Mouse (Mus musculus) midbrain, embryonic 14.5 days (tissue): ENCODE measurements around the gene Slc7a14. TPM values are rescaled to one million over a fixed set of nuclear protein-coding genes. Genes with fewer than 3 reads are reported as not detected.

Source experiments
- ATAC-seq: fragments of 200-750 bp; cut with Nextera tagmentation; 2 replicates; pipeline ENCODE4 v1.8.0; 2017; ENCODE audit warnings: moderate number of reproducible peaks, moderate library complexity; ENCODE audit not compliant: low FRiP score, low TSS enrichment
- DNase-seq: peaks from one replicate; pipeline ENCODE4 v3.0.0-alpha.2; 2015
- H3K27ac ChIP-seq: fragments of 300-500 bp; sonication (generic); replicated peaks from 2 replicates; pipeline ENCODE4 v1.5.1; 2014; ENCODE audit warnings: mild to moderate bottlenecking, low read depth, low read length, moderate library complexity
- H3K27me3 ChIP-seq: fragments of 300-500 bp; sonication (generic); 2 replicates; pipeline ENCODE4 v1.6.1; 2014; ENCODE audit warnings: low read length, control low read depth, mixed read lengths; ENCODE audit not compliant: control insufficient read depth, insufficient read depth
- H3K36me3 ChIP-seq: fragments of 300-500 bp; sonication (generic); 2 replicates; pipeline ENCODE4 v1.6.1; 2014; ENCODE audit warnings: low read length, control low read depth; ENCODE audit not compliant: control insufficient read depth, insufficient read depth
- H3K4me1 ChIP-seq: fragments of 300-500 bp; sonication (generic); 2 replicates; pipeline ENCODE4 v1.6.1; 2014; ENCODE audit warnings: mild to moderate bottlenecking, antibody characterized with exemption, low read length, control low read depth; ENCODE audit not compliant: control insufficient read depth, insufficient read depth
- H3K4me2 ChIP-seq: fragments of 300-500 bp; sonication (generic); 2 replicates; pipeline ENCODE4 v1.6.1; 2014; ENCODE audit warnings: mild to moderate bottlenecking, low read length, moderate library complexity
- H3K4me3 ChIP-seq: fragments of 300-500 bp; sonication (generic); replicated peaks from 2 replicates; pipeline ENCODE4 v1.5.1; 2014; ENCODE audit warnings: low read depth, low read length
- H3K9ac ChIP-seq: fragments of 300-500 bp; sonication (generic); replicated peaks from 2 replicates; pipeline ENCODE4 v1.6.1; 2014; ENCODE audit warnings: mild to moderate bottlenecking, low read length, moderate library complexity
- H3K9me3 ChIP-seq: fragments of 300-500 bp; sonication (generic); 2 replicates; pipeline ENCODE4 v1.6.1; 2016; ENCODE audit warnings: low read length, control low read depth, mixed read lengths; ENCODE audit not compliant: control insufficient read depth
- WGBS: fragments of 180-500 bp; shearing (Covaris S2); extraction: QIAGEN DNeasy Blood & Tissue Kit; methylation state at CpG from one replicate; pipeline ENCODE4 v1.1.7; 2014; 5-methylcytosine and 5-hydroxymethylcytosine counted together
- polyA plus RNA-seq: library from polyadenylated mRNA; unstranded; fragments of >200 nt; fragmentation: Nextera tagmentation; extraction: Ambion mirVana; gene quantifications from 2 replicates; pipeline ENCODE4 v1.2.1, GENCODE M21; 2014

The Slc7a14 gene
- polyA plus RNA-seq, 1 experiment from 2014 or later: 6.4 TPM

DNA sequence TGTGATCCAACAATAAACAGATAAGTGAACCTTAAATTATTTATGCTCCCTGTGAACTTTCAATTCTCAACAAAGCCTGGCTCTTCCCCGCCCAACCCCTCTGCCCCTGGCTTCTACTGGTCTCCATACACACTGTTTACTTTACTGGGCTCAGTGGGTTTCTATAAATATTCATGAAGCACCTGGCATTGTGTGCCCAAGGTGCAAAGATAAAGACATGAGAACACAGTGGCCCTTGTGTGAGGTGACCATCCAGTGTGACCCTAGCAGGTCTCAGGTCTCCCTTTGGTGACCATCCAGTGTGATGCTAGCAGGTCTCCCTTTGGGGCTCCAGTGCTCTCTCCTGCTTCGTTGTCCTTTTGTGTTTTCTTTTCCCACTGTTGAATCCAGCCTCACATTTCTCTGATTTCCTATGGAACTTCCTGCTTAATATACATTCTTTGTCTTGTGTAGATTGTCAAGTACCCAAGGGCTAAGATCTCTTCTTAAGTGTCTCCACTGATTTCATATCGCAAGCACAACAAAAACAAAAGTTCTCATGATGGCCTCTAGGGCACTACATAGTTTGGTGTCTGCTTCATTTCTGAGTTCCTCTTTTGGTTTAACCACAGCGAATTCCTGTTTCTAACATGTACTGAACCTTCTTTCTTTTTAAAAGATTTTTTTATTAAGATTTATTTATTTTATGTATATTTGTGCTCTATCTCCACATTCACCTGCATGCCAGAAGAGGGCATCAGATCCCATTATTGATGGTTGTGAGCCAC, 40.4 kb downstream of the Slc7a14 start:
- H3K4me2 ChIP-seq: no peak overlapping the region
- H3K9ac ChIP-seq: no peak overlapping the region
- no peak overlapping the region for H3K4me3 ChIP-seq
- H3K9me3 ChIP-seq: no peaks in the 10 kb centered on the region
- no peak overlapping the region for H3K27ac ChIP-seq
- no peaks in the 10 kb centered on the region for H3K27me3 ChIP-seq
- DNase-seq (no peak), ATAC-seq (no peak)
- H3K4me1 ChIP-seq: no peaks in the 10 kb centered on the region
- 75% methylated on average over 4 of the region's 4 CpGs for WGBS
- H3K36me3 ChIP-seq: no peaks in the 10 kb centered on the region

- no peaks in the 10 kb centered on the region for H3K27me3 ChIP-seq
- no peaks in the 10 kb centered on the region for H3K9me3 ChIP-seq
- no peaks in the 10 kb centered on the region for H3K4me1 ChIP-seq
- H3K4me2 ChIP-seq: no peak overlapping the region
- DNase-seq: no peak
- 96% methylated on average over 2 of the region's 2 CpGs for WGBS
- H3K36me3 ChIP-seq: no peaks in the 10 kb centered on the region
- H3K27ac ChIP-seq: no peak overlapping the region
- no peak for ATAC-seq
- no peak overlapping the region for H3K4me3 ChIP-seq
- H3K9ac ChIP-seq: no peak overlapping the region
These were observed 42.3 kb downstream of the Slc7a14 start for GRCm38 (mm10) chr3:31267921-31268320.

DNA sequence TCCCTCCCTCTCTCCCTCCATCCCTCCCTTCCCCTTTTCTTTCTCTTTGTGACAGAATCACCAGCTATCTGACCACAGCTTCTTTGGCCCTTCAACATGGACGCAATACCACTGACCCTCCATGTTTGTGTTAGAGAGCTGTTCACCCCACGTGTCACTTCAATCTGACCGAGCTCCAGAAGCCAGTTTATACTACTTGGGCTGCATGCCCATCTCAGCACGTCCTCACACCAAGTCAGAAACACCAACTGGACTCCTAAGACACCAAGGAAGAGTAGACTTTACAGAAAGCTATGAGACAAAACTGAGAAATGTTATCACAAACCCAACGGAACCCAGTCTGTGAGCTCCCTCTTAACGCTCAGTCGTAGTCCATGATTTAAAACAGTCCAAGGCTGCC, 43.2 kb downstream of the Slc7a14 start:
- DNase-seq (no peak), ATAC-seq (no peak)
- Histone ChIP-seq H3K4me2 (no peak overlapping the region), H3K9ac (no peak overlapping the region), H3K36me3 (no peaks in the 10 kb centered on the region), H3K4me1 (no peaks in the 10 kb centered on the region), H3K27me3 (no peaks in the 10 kb centered on the region), H3K4me3 (no peak overlapping the region), H3K27ac (no peak overlapping the region), H3K9me3 (no peaks in the 10 kb centered on the region)
- 92% methylated on average over 7 of the region's 7 CpGs for WGBS

GRCm38 (mm10) chr3:31263535-31263934, 46.6 kb downstream of the Slc7a14 start:
- Histone ChIP-seq H3K9me3 (no peaks in the 10 kb centered on the region), H3K9ac (no peak overlapping the region), H3K4me3 (no peak overlapping the region), H3K4me1 (no peaks in the 10 kb centered on the region), H3K27me3 (no peaks in the 10 kb centered on the region), H3K27ac (no peak overlapping the region), H3K4me2 (no peak overlapping the region), H3K36me3 (no peaks in the 10 kb centered on the region)
- 92% methylated on average over 3 of the region's 3 CpGs for WGBS
- DNase-seq: no peak
- ATAC-seq: no peak

DNA sequence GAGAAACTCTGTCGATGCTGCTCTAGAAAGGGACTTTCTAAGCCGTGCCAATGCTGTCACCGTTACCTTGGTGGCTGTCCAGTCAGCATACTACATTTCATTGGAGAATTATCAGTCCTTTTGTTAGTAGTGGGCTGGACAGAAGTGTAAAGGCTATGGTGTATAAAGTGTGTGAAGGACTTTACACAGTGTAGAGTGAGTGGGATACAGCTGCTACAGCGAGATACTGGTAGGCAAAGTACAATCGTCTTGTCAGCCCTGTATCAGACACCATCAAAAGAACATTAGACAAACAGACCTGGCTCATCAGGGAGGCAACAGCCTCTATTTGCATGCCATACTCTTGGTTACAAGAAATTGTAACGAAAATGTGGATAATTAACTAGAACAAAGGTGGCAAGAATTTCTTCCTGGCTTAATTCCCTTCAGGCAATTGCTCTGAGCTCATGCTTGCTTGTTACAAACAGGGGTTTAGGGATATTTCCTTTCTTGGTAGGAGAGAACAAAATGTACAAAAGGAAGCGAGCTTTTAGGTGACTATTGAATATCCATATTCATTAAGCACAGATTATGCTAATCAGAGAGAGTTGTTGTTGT, 48.7 kb downstream of the Slc7a14 start:
- Histone ChIP-seq H3K27me3 (no peaks in the 10 kb centered on the region), H3K4me1 (no peaks in the 10 kb centered on the region), H3K4me3 (no peak overlapping the region), H3K27ac (no peak overlapping the region), H3K4me2 (no peak overlapping the region), H3K36me3 (0 out of 2 replicates have a peak, but pooled peaks cover 2% of the 10 kb centered on the region), H3K9ac (no peak overlapping the region), H3K9me3 (no peaks in the 10 kb centered on the region)
- no peak for DNase-seq
- WGBS: 66% methylated on average over 7 of the region's 7 CpGs
- no peak for ATAC-seq

GRCm38 (mm10) chr3:31260964-31261346, 49.2 kb downstream of the Slc7a14 start:
- no peak overlapping the region for H3K9ac ChIP-seq
- 58% methylated on average over 3 of the region's 3 CpGs for WGBS
- no peak for DNase-seq
- 0 out of 2 replicates have a peak, but pooled peaks cover 2% of the 10 kb centered on the region for H3K36me3 ChIP-seq
- H3K4me1 ChIP-seq: no peaks in the 10 kb centered on the region
- no peaks in the 10 kb centered on the region for H3K27me3 ChIP-seq
- H3K27ac ChIP-seq: no peak overlapping the region
- no peak for ATAC-seq
- H3K4me3 ChIP-seq: no peak overlapping the region
- no peaks in the 10 kb centered on the region for H3K9me3 ChIP-seq
- H3K4me2 ChIP-seq: no peak overlapping the region

- DNase-seq (no peak), ATAC-seq (no peak)
- Histone ChIP-seq H3K27me3 (no peaks in the 10 kb centered on the region), H3K4me3 (no peak overlapping the region), H3K9me3 (no peaks in the 10 kb centered on the region), H3K27ac (no peak overlapping the region), H3K36me3 (0 out of 2 replicates have a peak, but pooled peaks cover 2% of the 10 kb centered on the region), H3K9ac (no peak overlapping the region), H3K4me1 (no peaks in the 10 kb centered on the region), H3K4me2 (no peak overlapping the region)
- WGBS: 21% methylated on average over 7 of the region's 7 CpGs
These were observed 49.7 kb downstream of the Slc7a14 start for GRCm38 (mm10) chr3:31260329-31260963.

GRCm38 (mm10) chr3:31259553-31260255, 50.5 kb downstream of the Slc7a14 start:
- DNase-seq: no peak
- Histone ChIP-seq H3K4me2 (no peak overlapping the region), H3K36me3 (0 out of 2 replicates have a peak, but pooled peaks cover 2% of the 10 kb centered on the region), H3K9ac (no peak overlapping the region), H3K4me3 (no peak overlapping the region), H3K27ac (no peak overlapping the region), H3K9me3 (no peaks in the 10 kb centered on the region), H3K27me3 (no peaks in the 10 kb centered on the region), H3K4me1 (no peaks in the 10 kb centered on the region)
- ATAC-seq: no peak
- WGBS: 87% methylated on average over 7 of the region's 7 CpGs
